ENCODE assay signal across 8 mouse cellular contexts in genomic region chr11:57950989-57951388, GRCm38 (mm10). TPM values are rescaled to one million over a fixed set of nuclear protein-coding genes. Genes with fewer than 3 reads are reported as not detected.
DNase-seq lines count a peak whose midpoint lies in the region; ATAC-seq and TF ChIP-seq lines count a peak whose summit lies in the region.
"Had no signal": no experiment of that assay in that cellular context is flagged by ENCODE, and none has a peak within 500 bp of the region (broad histone marks: within the 10 kb centered on the region; RNA-seq: fewer than 3 reads in every experiment).

No protein-coding gene starts in this region.

- no peaks in the 10 kb centered on the region for H3K36me3 ChIP-seq in heart, postnatal 0 days (replicated peaks; ENCODE audit: control insufficient read depth, insufficient read depth, low read length)
- H3K36me3 ChIP-seq: midbrain, embryonic 12.5 days had no signal

- no peaks in the 10 kb centered on the region for H3K9me3 ChIP-seq in heart, postnatal 0 days (replicated peaks; ENCODE audit: control insufficient read depth, low read length)
- H3K9me3 ChIP-seq: midbrain, embryonic 12.5 days had no signal

- no peak overlapping the region for H3K27ac ChIP-seq in layer of hippocampus, adult 2 months
- no peak overlapping the region for H3K27ac ChIP-seq in heart, postnatal 0 days (ENCODE audit: low read depth)
- H3K27ac ChIP-seq: midbrain, embryonic 12.5 days had no signal

- no peaks in the 10 kb centered on the region for H3K4me1 ChIP-seq in heart, postnatal 0 days (ENCODE audit: control insufficient read depth, insufficient read depth)
- H3K4me1 ChIP-seq: midbrain, embryonic 12.5 days had no signal

- no peak overlapping the region for H3K4me2 ChIP-seq in heart, postnatal 0 days (ENCODE audit: low read depth, low read length)
- H3K4me2 ChIP-seq: midbrain, embryonic 12.5 days had no signal

- DNase-seq in layer of hippocampus, adult 2 months (ENCODE audit: low spot score in 2 of 2), result peak; percentile 10 to 51
- no peak for DNase-seq in layer of hippocampus, adult 9-11 months
- DNase-seq in ES-CJ7 (ENCODE audit: low read depth, low spot score) (peak; percentile 64), adipocyte (ENCODE audit: low spot score) (peak; percentile 77)
- peak; percentile 60 for DNase-seq in heart, postnatal 0 days (ENCODE audit: low spot score)
- DNase-seq in lung, postnatal 25 days (ENCODE audit: low spot score), result peak; percentile 58
- DNase-seq in right cerebral cortex, postnatal 14 days, result no peak

- H3K9ac ChIP-seq in heart, postnatal 0 days (replicated peaks; ENCODE audit: low read depth, low read length), result no peak overlapping the region
- H3K9ac ChIP-seq: midbrain, embryonic 12.5 days had no signal

- 0% methylated on average over 4 of the region's 4 CpGs for WGBS in heart, postnatal 0 days

- TF ChIP-seq EP300 in heart, postnatal 0 days (IDR thresholded peaks at IDR 0.05; ENCODE audit: low read depth), result no peak

- H3K4me3 ChIP-seq in layer of hippocampus, adult 2 months, result no peak overlapping the region
- no peak overlapping the region for H3K4me3 ChIP-seq in heart, postnatal 0 days (ENCODE audit: low read depth, low read length)
- H3K4me3 ChIP-seq: midbrain, embryonic 12.5 days had no signal

- no peaks in the 10 kb centered on the region for H3K27me3 ChIP-seq in heart, postnatal 0 days (ENCODE audit: control insufficient read depth, insufficient read depth, low read length)
- H3K27me3 ChIP-seq: midbrain, embryonic 12.5 days had no signal

- no peak for ATAC-seq in heart, postnatal 0 days (ENCODE audit: insufficient read depth, low read depth)

- TF ChIP-seq CTCF in layer of hippocampus, adult 2 months (conservative IDR thresholded peaks at IDR 0.05), result peak; percentile 93
- TF ChIP-seq CTCF in heart, postnatal 0 days (IDR thresholded peaks at IDR 0.05; ENCODE audit: low read depth), result peak; percentile 82

RNA-seq across cellular contexts. Expression of gene Larp1, which starts 57.9 kb away (rescaled TPM):
- total RNA-seq in layer of hippocampus, adult 2 months (2021), result 10 to 100 TPM; 91.1 to 92.8 TPM
- 18.2 and 21.8 TPM in 2 replicates for total RNA-seq in heart, postnatal 0 days (2014; rRNA removed; ENCODE audit: low replicate concordance)
- polyA plus RNA-seq in heart, postnatal 0 days (2015; fragmentation: Nextera tagmentation; extraction: Ambion mirVana), result 6.7 and 8.3 TPM in 2 replicates

Comparison
In these comparisons a context has a peak if more than half of its experiments do, and no peak if none do; other contexts are left out.
1. DNase-seq: peak in layer of hippocampus, adult 2 months (2 of 2), ES-CJ7 (single experiment), adipocyte (single experiment), heart, postnatal 0 days (single experiment) and lung, postnatal 25 days (single experiment); none in layer of hippocampus, adult 9-11 months (single experiment) and right cerebral cortex, postnatal 14 days (single experiment).